Mouse (Mus musculus): ENCODE results near the gene Por.

Gene Por

GRCm38 (mm10) chr5:135669741-135670275 lies at the start of gene Por:
Gene Por (plus strand): TSS chr5:135670033.
- DNase-seq = no peak

GRCm38 (mm10) chr5:135620526-135620925 lies 49.3 kb upstream of the Por start:
- no peak for DNase-seq

- no peak for DNase-seq
Observed at GRCm38 (mm10) chr5:135621725-135622124, 48.1 kb upstream of the Por start.

GRCm38 (mm10) chr5:135623006-135623563 lies 46.7 kb upstream of the Por start:
- DNase-seq = no peak

- no peak for DNase-seq
Observed at GRCm38 (mm10) chr5:135628916-135629315, 40.9 kb upstream of the Por start.

GRCm38 (mm10) chr5:135629401-135629800 lies 40.4 kb upstream of the Por start:
- DNase-seq = no peak

GRCm38 (mm10) chr5:135630598-135630997 lies 39.2 kb upstream of the Por start:
- peak; percentile 55 for DNase-seq

- DNase-seq = peak; percentile 96
Observed at GRCm38 (mm10) chr5:135632117-135632796, 37.6 kb upstream of the Por start, which contains the start of gene Rhbdd2. Gene Rhbdd2 (plus strand): TSS chr5:135632618.

- DNase-seq = no peak
Observed at GRCm38 (mm10) chr5:135632797-135633144, 37.1 kb upstream of the Por start.

- no peak for DNase-seq
Observed at GRCm38 (mm10) chr5:135639760-135640458, 29.9 kb upstream of the Por start.

GRCm38 (mm10) chr5:135640459-135640789 lies 29.4 kb upstream of the Por start:
- no peak for DNase-seq

- no peak for DNase-seq
Observed at GRCm38 (mm10) chr5:135641028-135641427, 28.8 kb upstream of the Por start.

GRCm38 (mm10) chr5:135642686-135643551 lies 26.9 kb upstream of the Por start:
- no peak for DNase-seq

GRCm38 (mm10) chr5:135643552-135643842 lies 26.3 kb upstream of the Por start:
- no peak for DNase-seq

- DNase-seq = no peak
Observed at GRCm38 (mm10) chr5:135643869-135644268, 26.0 kb upstream of the Por start.

- no peak for DNase-seq
Observed at GRCm38 (mm10) chr5:135645330-135645729, 24.5 kb upstream of the Por start.

- no peak for DNase-seq
Observed at GRCm38 (mm10) chr5:135646038-135646437, 23.8 kb upstream of the Por start.

GRCm38 (mm10) chr5:135648461-135649308 lies 21.1 kb upstream of the Por start:
- DNase-seq = no peak

- no peak for DNase-seq
Observed at GRCm38 (mm10) chr5:135649309-135649633, 20.6 kb upstream of the Por start.

GRCm38 (mm10) chr5:135651536-135651935 lies 18.3 kb upstream of the Por start:
- DNase-seq = no peak

GRCm38 (mm10) chr5:135653209-135653608 lies 16.6 kb upstream of the Por start:
- no peak for DNase-seq

GRCm38 (mm10) chr5:135656046-135656445 lies 13.8 kb upstream of the Por start:
- DNase-seq = no peak

- DNase-seq = no peak
Observed at GRCm38 (mm10) chr5:135657128-135657527, 12.7 kb upstream of the Por start.
